Mouse (Mus musculus): Measurements from ENCODE around the gene Lmbrd2. TPM values are rescaled to one million over a fixed set of nuclear protein-coding genes. Genes with fewer than 3 reads are reported as not detected.

Lmbrd2 gene
- total RNA-seq (2021) = 10 to 100 TPM; 14.6 to 17.6 TPM

GRCm38 (mm10) chr15:9140252-9140680 lies at the start of gene Lmbrd2:
Gene Lmbrd2 (plus strand): TSS chr15:9140550.
- DNase-seq = peak; percentile 98
- intact Hi-C loops (cut with DNase I) = no loop called here

DNA sequence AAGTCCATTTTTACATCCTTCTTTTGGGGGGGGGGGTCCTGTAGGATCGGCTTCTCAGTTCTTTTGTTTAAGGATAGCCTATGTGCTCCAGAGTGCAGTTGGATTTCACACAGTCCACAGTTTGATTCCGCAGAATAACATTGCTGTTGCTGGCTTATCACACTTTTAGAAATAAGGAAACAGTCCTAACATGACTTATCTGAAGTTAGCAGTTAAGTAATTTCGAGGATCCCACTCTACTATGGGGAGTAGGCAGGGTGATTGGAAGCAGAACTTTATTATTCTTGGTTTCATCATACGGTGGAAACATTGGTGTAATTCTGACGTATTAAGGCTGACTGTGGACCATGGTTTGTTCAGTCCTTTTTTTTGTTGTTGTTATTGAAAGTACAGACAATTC lies 49.7 kb upstream of the Lmbrd2 start:
- no peak for DNase-seq
- intact Hi-C loops (cut with DNase I) = no loop called here

- DNase-seq = no peak
- intact Hi-C loops (cut with DNase I) = no loop called here
These were observed 46.6 kb upstream of the Lmbrd2 start for GRCm38 (mm10) chr15:9093598-9094365.

- DNase-seq = peak; percentile 26 to 42
- intact Hi-C loops (cut with DNase I) = no loop called here
These were observed 46.0 kb upstream of the Lmbrd2 start for GRCm38 (mm10) chr15:9094366-9094750.

- intact Hi-C loops (cut with DNase I) = no loop called here
- DNase-seq = no peak
These were observed 43.5 kb upstream of the Lmbrd2 start for GRCm38 (mm10) chr15:9096865-9097264.

DNA sequence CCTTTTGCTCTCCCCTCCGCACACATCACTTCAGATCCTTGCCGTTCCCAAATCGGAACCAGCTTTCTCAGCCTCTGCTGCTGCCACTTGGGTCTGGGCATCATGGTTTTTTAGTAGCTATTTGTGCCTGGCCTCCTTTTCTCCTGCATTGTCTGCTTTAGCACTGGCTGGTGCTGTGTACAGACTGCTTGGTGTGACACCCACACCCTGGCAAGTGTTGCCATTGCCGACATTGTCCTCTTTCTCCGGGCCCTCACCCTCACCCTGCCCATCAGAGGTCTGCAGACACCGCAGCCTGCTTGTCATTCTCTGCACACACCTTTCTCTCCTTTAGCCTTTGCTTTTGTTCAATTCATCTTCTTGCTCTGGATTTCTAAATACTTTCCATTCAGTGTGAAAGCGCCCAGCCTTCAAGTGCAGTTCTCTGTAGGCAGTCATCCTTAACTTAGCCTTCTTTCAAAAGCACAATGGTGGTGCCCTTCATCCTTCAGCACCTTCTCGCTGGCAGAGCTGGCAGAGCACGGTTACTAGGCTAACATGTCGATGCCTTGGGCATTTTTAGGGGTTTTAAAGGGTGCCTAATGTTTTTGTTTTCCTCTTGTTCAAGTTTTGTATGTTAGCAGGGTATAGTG lies 39.8 kb upstream of the Lmbrd2 start:
- DNase-seq = no peak
- intact Hi-C loops (cut with DNase I) = no loop called here

DNA sequence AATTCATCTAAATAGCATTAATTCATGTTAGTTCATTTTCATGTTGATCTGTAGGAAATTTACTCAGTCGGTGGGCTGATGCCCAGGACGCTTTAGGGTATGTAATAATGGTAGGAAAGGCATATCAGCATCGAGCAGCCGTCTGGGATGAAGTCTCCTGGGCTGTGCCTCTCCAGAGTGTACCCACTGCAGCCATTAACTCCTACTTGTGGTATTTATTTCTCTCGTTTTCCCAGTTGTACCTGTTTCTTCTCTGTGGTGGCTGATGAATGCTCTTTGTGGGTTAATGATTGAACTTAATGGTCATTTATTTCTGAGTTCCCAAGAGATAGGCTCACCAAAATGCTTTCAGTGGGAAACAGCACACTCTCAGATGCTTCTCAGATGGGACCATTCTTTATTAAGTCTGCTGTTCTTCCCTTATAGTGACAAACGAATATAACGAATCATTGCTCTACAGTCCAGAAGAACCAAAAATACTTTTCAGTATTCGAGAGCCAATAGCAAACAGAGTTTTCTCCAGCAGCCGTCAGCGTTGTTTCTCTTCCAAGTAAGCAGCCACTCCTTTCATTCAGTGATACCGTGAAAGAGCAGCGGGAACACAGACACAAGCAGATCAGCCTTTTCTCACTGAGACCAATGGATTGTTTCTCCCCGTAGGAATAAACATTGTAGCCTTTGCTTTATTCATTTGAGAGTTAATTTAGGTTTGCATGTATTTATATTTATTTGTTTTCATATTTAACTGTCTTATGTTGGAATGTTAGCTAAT lies 33.9 kb upstream of the Lmbrd2 start:
- intact Hi-C loops (cut with DNase I) = no loop called here
- no peak for DNase-seq

- DNase-seq = no peak
- intact Hi-C loops (cut with DNase I) = loop anchor here (10.0 kb wide), 1 partner anchor 494 kb away; no protein-coding TSS in a partner anchor
These were observed 29.6 kb upstream of the Lmbrd2 start for GRCm38 (mm10) chr15:9110526-9111347.

DNA sequence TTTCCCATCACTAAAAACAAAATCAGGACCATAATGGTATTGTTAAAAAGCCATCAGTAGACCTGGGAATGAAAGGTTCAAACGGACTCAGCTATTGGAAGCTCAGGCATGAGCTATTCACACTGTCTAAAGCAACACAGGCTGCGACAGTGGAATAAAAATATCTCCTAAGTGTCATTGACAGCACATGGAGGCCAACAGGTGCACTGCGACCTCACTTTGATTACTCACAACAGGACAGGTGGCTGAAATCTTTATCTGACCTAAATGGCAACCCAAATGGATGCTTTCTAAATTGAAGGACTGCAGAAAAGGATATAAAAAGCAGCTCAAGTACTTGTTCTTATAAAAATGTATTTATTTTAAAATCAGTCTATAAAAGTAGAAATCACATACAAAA lies 28.7 kb upstream of the Lmbrd2 start:
- intact Hi-C loops (cut with DNase I) = loop anchor here (10.0 kb wide), 1 partner anchor 493 kb away; no protein-coding TSS in a partner anchor
- DNase-seq = no peak

DNA sequence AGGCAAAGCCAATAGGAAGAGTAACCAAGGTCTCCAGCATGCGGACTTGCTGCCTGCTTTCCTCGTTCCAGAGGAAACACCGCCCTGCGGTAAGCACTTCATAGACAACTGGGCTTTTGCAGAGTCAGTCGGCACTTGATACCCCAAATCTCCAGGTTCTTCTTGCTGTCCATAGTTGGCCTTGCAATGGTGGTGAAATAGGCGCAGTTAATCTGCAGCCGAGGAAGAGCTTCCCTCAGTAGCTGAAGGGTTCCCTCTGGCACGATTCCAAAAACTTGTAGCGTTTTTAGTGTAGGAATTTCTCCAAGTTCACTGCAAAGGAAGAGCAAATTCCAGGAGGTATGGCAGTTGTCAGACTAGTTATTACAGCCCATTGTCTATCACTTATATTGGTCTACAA lies 26.8 kb upstream of the Lmbrd2 start:
- intact Hi-C loops (cut with DNase I) = loop anchor here (10.0 kb wide), 1 partner anchor 491 kb away; no protein-coding TSS in a partner anchor
- no peak for DNase-seq

DNA sequence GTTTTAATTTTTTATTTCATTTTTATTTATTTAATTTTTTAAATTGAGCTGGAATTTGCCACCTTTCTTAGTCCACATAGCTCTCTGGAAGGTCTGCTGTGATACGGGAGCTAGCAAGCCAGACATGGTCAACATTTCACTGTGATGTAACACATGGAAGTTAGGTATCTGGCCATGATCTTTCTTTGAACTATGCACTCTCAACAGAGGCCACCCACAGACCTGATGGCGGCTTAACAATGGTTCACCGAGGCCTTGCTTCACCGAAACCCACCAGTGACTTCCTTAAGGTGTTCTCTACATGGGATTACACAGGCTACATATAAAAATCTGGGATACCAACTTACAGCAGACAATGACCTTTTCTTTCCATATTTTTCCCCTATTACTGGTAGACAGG lies 26.2 kb upstream of the Lmbrd2 start:
- intact Hi-C loops (cut with DNase I) = loop anchor here (10.0 kb wide), 1 partner anchor 491 kb away; no protein-coding TSS in a partner anchor
- DNase-seq = no peak

DNA sequence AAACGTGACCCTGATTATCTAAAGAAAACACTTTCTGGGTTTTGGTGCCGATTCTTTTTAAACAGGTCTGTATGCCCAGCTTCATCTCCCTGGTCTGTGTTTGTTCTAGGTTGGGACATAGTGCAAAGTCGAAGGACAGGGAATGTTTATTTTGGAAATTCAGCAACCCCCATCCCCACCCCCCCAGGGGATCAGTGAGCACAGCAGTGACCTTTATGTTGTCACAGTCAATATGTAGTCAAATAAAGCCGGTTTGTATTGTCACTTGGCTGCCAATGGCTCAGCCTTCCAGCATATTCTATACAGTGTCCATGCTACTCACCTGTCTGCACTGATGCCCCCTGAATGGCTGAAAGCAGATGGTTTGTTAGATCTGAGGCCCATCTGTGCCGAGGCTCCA lies 25.8 kb upstream of the Lmbrd2 start:
- no peak for DNase-seq
- intact Hi-C loops (cut with DNase I) = loop anchor here (10.0 kb wide), 1 partner anchor 490 kb away; no protein-coding TSS in a partner anchor

DNA sequence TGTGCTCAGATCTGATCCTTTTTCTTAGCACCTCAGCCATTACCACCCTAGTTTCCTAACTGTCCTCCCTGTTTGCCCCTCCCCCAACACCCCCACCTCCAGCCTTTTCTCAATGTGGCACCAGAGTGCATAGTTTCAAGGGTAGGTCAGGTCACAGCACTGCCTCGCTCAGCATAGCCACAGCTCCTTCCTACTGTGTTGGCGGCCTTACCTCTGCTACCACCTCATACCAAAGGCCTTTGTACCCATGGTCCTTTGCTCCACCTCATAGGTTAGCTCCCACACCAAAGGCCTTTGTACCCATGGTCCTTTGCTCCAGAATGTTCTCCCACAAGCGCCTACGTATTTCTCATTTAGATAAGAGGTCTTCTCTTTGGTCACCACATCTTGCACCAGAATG lies 21.5 kb upstream of the Lmbrd2 start:
- intact Hi-C loops (cut with DNase I) = loop anchor here (10.0 kb wide), 1 partner anchor 486 kb away; no protein-coding TSS in a partner anchor
- no peak for DNase-seq

- intact Hi-C loops (cut with DNase I) = loop anchor here (5.0 to 10.0 kb wide), 2 partner anchors 67 to 225 kb away; no protein-coding TSS in a partner anchor
- DNase-seq = peak; percentile 42 to 64
These were observed 20.3 kb upstream of the Lmbrd2 start for GRCm38 (mm10) chr15:9120081-9120480.

- intact Hi-C loops (cut with DNase I) = loop anchor here (5.0 to 10.0 kb wide), 2 partner anchors 64 to 222 kb away; no protein-coding TSS in a partner anchor
- DNase-seq = no peak
These were observed 17.4 kb upstream of the Lmbrd2 start for GRCm38 (mm10) chr15:9122989-9123388.

- intact Hi-C loops (cut with DNase I) = loop anchor here (5.0 to 10.0 kb wide), 2 partner anchors 62 to 220 kb away; no protein-coding TSS in a partner anchor
- no peak for DNase-seq
These were observed 15.5 kb upstream of the Lmbrd2 start for GRCm38 (mm10) chr15:9124856-9125255.

GRCm38 (mm10) chr15:9127051-9127791 lies 13.1 kb upstream of the Lmbrd2 start:
- DNase-seq = no peak
- intact Hi-C loops (cut with DNase I) = loop anchor here (10.0 kb wide), 1 partner anchor 218 kb away; no protein-coding TSS in a partner anchor

DNA sequence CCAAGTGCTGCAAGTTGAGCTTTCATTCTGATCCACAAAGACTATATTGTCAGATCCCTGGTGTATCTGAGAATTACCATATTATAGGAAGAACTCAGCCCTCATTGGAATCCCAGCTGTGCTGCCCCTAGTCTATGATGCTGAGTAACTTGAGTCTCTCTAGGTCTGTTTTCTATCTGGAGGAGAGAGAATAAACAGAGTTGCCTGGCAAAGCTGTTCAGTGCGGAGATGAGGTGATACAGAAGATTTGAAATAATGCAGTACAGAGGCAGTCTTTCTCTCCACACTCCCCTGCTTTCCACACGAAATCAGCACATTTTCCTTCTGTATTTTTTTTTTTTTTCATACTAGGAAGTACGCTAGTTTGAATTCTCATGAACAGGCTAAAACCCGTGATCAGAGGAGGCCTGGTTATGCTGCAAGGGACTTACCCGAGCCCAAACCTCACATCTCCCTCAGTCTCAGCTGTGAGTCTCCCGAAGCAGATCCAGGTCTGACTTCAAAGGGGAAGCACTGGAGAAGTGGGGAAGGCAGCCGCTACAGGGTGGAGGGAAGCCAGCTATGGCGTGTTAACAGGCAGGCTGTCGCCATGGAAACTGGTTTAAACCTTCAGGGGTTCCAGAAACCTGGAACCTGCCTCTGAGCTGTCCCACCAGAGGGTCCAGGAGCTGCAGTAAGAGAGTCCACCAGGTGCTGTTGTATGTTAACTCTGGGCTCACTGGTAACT lies 9.4 kb upstream of the Lmbrd2 start:
- DNase-seq = no peak
- intact Hi-C loops (cut with DNase I) = no loop called here

GRCm38 (mm10) chr15:9131499-9131888 lies 8.9 kb upstream of the Lmbrd2 start:
- intact Hi-C loops (cut with DNase I) = no loop called here
- DNase-seq = no peak

Measured in heart, postnatal 10 days (tissue).